Mouse (Mus musculus): Measurements from ENCODE around the gene Nr2e1. TPM values are rescaled to one million over a fixed set of nuclear protein-coding genes. Genes with fewer than 3 reads are reported as not detected.

Gene Nr2e1
- polyA plus RNA-seq (2012; rRNA removed; ENCODE audit: low replicate concordance) = not detected in 2 replicates

GRCm38 (mm10) chr10:42583157-42583872, at the start of gene Nr2e1, which contains the start of gene Ostm1:
TSS of gene Nr2e1 (minus strand) at chr10:42583632.
TSS of gene Ostm1 (plus strand) at chr10:42583822.

Other genes starting within 250 kb of the Nr2e1 start
- gene Afg1l, start 105.1 kb downstream of the Nr2e1 start, polyA plus RNA-seq (2012; rRNA removed; ENCODE audit: low replicate concordance) = 4.6 and 10.8 TPM in 2 replicates
- 192 and 408 TPM in 2 replicates for gene Snx3, start 81.6 kb downstream of the Nr2e1 start, polyA plus RNA-seq (2012; rRNA removed; ENCODE audit: low replicate concordance)
- gene Ostm1, start 190 bp upstream of the Nr2e1 start, polyA plus RNA-seq (2012; rRNA removed; ENCODE audit: low replicate concordance) = 20.9 and 25.8 TPM in 2 replicates
- gene Sec63, start 177.9 kb upstream of the Nr2e1 start, polyA plus RNA-seq (2012; rRNA removed; ENCODE audit: low replicate concordance) = 7.8 and 10.0 TPM in 2 replicates